Mouse (Mus musculus) embryonic facial prominence, embryonic 15.5 days (tissue): ENCODE measurements around the gene Tlk2. TPM values are rescaled to one million over a fixed set of nuclear protein-coding genes. Genes with fewer than 3 reads are reported as not detected.
A peak's percentile ranks its signal among the peaks of the same experiment; 100 is the strongest.

Experiments used
- ATAC-seq: fragments of 200-750 bp; cut with Nextera tagmentation; 2 replicates; pipeline ENCODE4 v1.8.0; 2017; ENCODE audit warnings: low read depth, moderate TSS enrichment; ENCODE audit not compliant: insufficient number of reproducible peaks, low FRiP score, low TSS enrichment
- H3K27ac ChIP-seq: fragments of 300-500 bp; sonication (generic); replicated peaks from 2 replicates; pipeline ENCODE4 v1.5.1; 2015; ENCODE audit warnings: mild to moderate bottlenecking, inconsistent platforms
- H3K27me3 ChIP-seq: fragments of 300-500 bp; sonication (generic); 2 replicates; pipeline ENCODE4 v1.6.1; 2015; ENCODE audit warnings: inconsistent platforms
- H3K36me3 ChIP-seq: fragments of 300-500 bp; sonication (generic); 2 replicates; pipeline ENCODE4 v1.6.1; 2015; ENCODE audit warnings: mild to moderate bottlenecking, inconsistent platforms
- H3K4me1 ChIP-seq: fragments of 300-500 bp; sonication (generic); 2 replicates; pipeline ENCODE4 v1.6.1; 2015; ENCODE audit warnings: inconsistent platforms
- H3K4me2 ChIP-seq: fragments of 300-500 bp; sonication (generic); replicated peaks from 2 replicates; pipeline ENCODE4 v1.6.1; 2015; ENCODE audit warnings: mild to moderate bottlenecking, inconsistent platforms
- H3K4me3 ChIP-seq: fragments of 300-500 bp; sonication (generic); replicated peaks from 2 replicates; pipeline ENCODE4 v1.5.1; 2015; ENCODE audit warnings: mild to moderate bottlenecking, inconsistent platforms
- H3K9ac ChIP-seq: fragments of 300-500 bp; sonication (generic); 2 replicates; pipeline ENCODE4 v1.6.1; 2015; ENCODE audit warnings: inconsistent platforms
- H3K9me3 ChIP-seq: fragments of 300-500 bp; sonication (generic); replicated peaks from 2 replicates; pipeline ENCODE4 v1.6.1; 2016; ENCODE audit warnings: inconsistent platforms
- WGBS: fragments of 180-500 bp; shearing (Covaris S2); methylation state at CpG from one replicate; pipeline ENCODE4 v1.1.7; 2015; 5-methylcytosine and 5-hydroxymethylcytosine counted together
- polyA plus RNA-seq: library from polyadenylated mRNA; unstranded; fragments of >200 nt; fragmentation: Nextera tagmentation; extraction: Ambion mirVana; gene quantifications from 2 replicates; pipeline ENCODE4 v1.2.1, GENCODE M21; 2015

The Tlk2 gene
- polyA plus RNA-seq, 1 experiment from 2014 or later: 19.1 TPM

DNA sequence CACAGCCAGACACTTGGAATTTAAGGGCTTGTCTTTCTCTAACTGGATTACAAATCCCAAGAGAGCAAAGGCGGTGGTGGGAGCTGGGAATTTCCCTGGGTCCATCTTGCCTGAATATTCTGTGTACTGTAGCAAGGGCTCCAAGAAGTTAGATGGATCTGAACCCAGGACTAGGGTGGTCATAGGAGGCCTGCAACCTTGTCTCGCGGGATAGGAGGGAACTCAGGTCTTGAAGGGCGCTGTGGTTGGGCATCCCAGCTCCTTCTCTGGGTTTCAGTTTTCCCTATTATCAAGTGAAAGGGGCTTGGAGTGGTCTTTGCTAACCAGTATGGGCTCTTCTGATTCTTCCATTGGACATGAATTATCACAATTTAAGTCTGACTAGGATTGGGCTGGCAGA, 137.5 kb downstream of the Tlk2 start:
- WGBS: 91% methylated on average over 4 of the region's 4 CpGs
- Histone ChIP-seq H3K4me1 (peaks cover 45% of the 10 kb centered on the region), H3K9ac (no peak overlapping the region), H3K27ac (no peak overlapping the region), H3K9me3 (no peaks in the 10 kb centered on the region), H3K4me2 (no peak overlapping the region), H3K27me3 (no peaks in the 10 kb centered on the region), H3K4me3 (no peak overlapping the region), H3K36me3 (peaks cover 8% of the 10 kb centered on the region)
- no peak for ATAC-seq

DNA sequence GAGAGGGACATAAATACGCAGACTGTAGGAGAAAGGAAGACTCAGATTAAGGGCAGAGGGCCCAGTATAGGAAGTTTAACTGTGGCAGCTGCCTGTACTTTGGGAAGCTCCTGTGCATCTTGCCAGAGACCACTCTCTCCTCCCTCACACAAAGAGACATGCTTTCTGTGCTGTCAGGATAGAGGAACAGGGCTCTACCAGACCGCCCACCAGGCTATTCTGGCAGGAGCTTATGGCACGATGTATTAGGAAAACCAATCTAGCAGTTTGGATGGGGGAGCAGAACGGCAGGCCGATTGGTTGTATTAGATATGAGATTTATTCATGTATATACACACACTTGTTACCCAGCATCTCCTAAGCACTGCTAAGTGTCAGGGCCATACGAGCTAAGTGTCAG, 139.2 kb downstream of the Tlk2 start:
- no peak overlapping the region for H3K9ac ChIP-seq
- no peak for ATAC-seq
- WGBS: 93% methylated on average over 6 of the region's 6 CpGs

DNA sequence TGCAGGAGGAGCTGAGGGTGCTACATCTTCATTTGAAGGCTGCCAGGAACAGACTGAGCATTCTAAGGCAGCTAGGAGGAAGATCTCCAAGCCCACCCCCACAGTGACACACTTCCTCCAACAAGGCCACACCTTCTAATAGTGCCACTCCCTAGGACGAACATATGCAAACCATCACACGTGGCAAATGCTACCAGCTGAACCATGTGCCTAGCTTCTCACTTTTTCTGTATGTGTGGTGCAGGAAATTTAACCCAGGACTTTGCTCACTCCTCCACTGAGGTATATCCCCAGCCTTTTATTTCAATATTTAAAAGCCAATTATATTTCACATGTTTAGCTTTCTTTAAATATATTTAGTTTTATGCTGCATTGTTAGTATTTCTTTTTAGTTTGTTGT, 142.5 kb downstream of the Tlk2 start:
- 0 out of 2 replicates have a peak, but pooled peaks cover 6% of the 10 kb centered on the region for H3K4me1 ChIP-seq
- H3K27ac ChIP-seq: no peak overlapping the region
- no peak for ATAC-seq
- H3K4me2 ChIP-seq: no peak overlapping the region
- H3K9me3 ChIP-seq: no peaks in the 10 kb centered on the region
- no peak overlapping the region for H3K4me3 ChIP-seq
- peaks cover 15% of the 10 kb centered on the region for H3K36me3 ChIP-seq
- 39% methylated on average over 2 of the region's 2 CpGs for WGBS
- H3K9ac ChIP-seq: no peak overlapping the region
- no peaks in the 10 kb centered on the region for H3K27me3 ChIP-seq

More for the DNA sequence above, 139.2 kb downstream of the Tlk2 start:
- Histone ChIP-seq H3K27me3 (no peaks in the 10 kb centered on the region), H3K4me2 (no peak overlapping the region), H3K4me3 (no peak overlapping the region), H3K27ac (no peak overlapping the region), H3K9me3 (no peaks in the 10 kb centered on the region), H3K36me3 (peaks cover 8% of the 10 kb centered on the region), H3K4me1 (peaks cover 29% of the 10 kb centered on the region)

DNA sequence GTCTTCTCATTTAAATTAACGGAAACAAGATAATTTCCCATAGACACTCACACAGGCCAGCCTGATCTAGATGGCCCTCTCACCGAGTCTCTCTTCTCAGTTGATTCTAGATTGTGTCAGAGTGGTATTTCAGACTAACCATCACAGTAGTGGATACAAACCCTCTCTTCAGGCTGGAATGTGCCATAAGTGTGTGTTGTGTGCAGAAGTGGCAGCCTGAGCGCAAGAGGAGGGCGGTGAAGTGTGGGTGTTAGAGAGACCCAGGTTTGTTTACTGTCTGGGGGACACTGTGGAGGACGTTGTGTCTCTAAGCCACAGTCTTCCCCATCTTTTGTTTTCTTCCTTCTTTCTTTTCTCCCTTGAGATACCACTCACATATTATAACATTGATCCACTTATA, 144.9 kb downstream of the Tlk2 start:
- Histone ChIP-seq H3K36me3 (peaks cover 26% of the 10 kb centered on the region), H3K4me1 (0 out of 2 replicates have a peak, but pooled peaks cover 6% of the 10 kb centered on the region), H3K9me3 (no peaks in the 10 kb centered on the region), H3K27me3 (no peaks in the 10 kb centered on the region), H3K4me2 (no peak overlapping the region), H3K27ac (no peak overlapping the region), H3K4me3 (no peak overlapping the region), H3K9ac (no peak overlapping the region)
- ATAC-seq: no peak
- WGBS: 72% methylated on average over 5 of the region's 5 CpGs

DNA sequence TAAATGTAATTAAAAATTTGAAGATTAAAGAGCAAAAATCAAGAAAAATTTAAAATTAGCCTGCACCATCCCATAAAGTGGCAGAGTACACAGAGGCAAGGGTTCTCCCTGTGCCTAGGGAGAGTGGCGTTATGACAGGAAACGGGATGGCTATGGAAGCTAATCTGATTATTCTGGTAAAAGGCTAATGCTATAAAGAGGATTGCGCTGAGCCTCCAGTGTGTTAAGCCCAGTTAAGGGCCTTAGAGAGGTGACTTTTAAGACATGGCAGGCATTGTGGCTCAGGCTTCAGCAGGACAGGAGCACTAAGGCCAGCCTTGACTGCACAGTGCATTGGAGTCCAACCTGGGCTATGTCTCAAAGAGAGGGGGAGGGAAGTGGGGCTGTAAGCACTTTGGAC, 148.5 kb downstream of the Tlk2 start:
- no peaks in the 10 kb centered on the region for H3K27me3 ChIP-seq
- ATAC-seq: no peak
- 77% methylated on average over 3 of the region's 3 CpGs for WGBS
- H3K27ac ChIP-seq: no peak overlapping the region
- H3K9ac ChIP-seq: no peak overlapping the region
- no peak overlapping the region for H3K4me3 ChIP-seq
- no peak overlapping the region for H3K4me2 ChIP-seq
- H3K4me1 ChIP-seq: peaks cover 28% of the 10 kb centered on the region
- peaks cover 22% of the 10 kb centered on the region for H3K36me3 ChIP-seq
- H3K9me3 ChIP-seq: no peaks in the 10 kb centered on the region

DNA sequence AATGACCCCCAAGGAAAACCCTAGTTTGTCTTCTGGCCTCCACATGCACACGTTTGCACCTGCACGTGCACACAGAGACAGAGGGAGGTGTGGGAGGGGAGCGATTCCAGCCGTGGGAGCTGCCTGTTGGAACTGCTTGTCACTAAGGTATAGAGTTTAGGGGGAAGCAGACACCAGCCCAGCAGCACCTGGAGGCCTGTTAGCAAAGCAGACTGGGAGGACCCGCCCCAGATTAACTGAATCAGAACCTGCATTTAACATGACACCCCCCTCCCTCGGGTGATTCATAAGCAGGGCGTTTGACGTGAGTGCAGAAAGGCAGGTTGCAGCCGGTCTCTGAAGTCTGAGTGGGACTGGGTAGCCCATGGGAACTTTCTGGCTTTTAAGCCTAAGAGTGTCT, 151.4 kb downstream of the Tlk2 start:
- Histone ChIP-seq H3K4me3 (no peak overlapping the region), H3K27me3 (no peaks in the 10 kb centered on the region), H3K36me3 (peaks cover 26% of the 10 kb centered on the region), H3K4me1 (peaks cover 37% of the 10 kb centered on the region), H3K9ac (no peak overlapping the region), H3K27ac (peak overlapping the region; percentile 22), H3K9me3 (no peaks in the 10 kb centered on the region), H3K4me2 (no peak overlapping the region)
- 0 out of 2 replicates have a peak, but pooled peaks have one; percentile 15 for ATAC-seq
- 50% methylated on average over 9 of the region's 9 CpGs for WGBS

DNA sequence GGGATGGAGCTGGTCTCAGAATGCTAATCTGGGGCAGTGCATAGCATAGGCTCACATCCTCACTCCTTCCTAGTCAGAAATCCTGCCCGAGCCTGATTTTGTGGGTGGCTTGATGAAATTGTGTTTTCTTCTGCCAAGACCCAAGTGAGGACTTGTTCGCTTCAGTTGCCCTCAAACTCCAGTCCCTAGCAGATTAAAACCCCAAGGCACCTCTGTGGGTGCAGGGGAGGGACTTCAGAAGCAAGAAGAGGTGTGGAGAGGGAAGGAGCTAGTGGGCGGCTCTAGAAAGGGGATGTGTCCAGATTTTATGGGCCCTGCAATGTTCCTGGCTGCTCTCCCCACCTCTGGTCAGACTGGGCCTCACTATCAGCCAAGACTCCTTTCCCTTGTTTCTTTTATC, 152.5 kb downstream of the Tlk2 start:
- Histone ChIP-seq H3K4me1 (peaks cover 37% of the 10 kb centered on the region), H3K27me3 (no peaks in the 10 kb centered on the region), H3K4me2 (no peak overlapping the region), H3K9ac (no peak overlapping the region), H3K36me3 (peaks cover 23% of the 10 kb centered on the region; the same call in 1 of the 2 replicates), H3K27ac (peak overlapping the region; percentile 22; the same call in 1 of the 2 replicates), H3K4me3 (no peak overlapping the region), H3K9me3 (no peaks in the 10 kb centered on the region)
- no peak for ATAC-seq
- 62% methylated on average over 3 of the region's 3 CpGs for WGBS

DNA sequence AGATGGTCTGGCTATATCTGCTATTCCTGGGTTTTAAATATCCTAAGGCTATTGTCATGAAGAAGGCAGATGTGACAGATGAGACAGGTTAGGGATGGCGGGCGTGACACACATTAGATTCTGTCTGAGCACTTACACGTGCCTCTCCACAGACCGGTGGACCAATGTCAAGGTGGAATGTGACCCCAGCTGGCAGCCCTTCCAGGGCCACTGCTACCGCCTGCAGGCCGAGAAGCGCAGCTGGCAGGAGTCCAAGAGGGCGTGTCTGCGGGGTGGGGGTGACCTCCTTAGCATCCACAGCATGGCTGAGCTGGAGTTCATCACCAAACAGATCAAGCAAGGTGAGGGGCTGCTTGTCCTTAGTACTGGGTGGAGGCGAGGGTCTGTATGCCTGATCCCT, 153.1 kb downstream of the Tlk2 start:
- H3K9ac ChIP-seq: no peak overlapping the region
- peaks cover 37% of the 10 kb centered on the region for H3K4me1 ChIP-seq
- no peaks in the 10 kb centered on the region for H3K27me3 ChIP-seq
- H3K36me3 ChIP-seq: peaks cover 27% of the 10 kb centered on the region
- peak overlapping the region; percentile 22; the same call in 1 of the 2 replicates for H3K27ac ChIP-seq
- WGBS: 30% methylated on average over 10 of the region's 10 CpGs
- H3K9me3 ChIP-seq: no peaks in the 10 kb centered on the region
- H3K4me3 ChIP-seq: no peak overlapping the region
- no peak overlapping the region for H3K4me2 ChIP-seq
- ATAC-seq: no peak

DNA sequence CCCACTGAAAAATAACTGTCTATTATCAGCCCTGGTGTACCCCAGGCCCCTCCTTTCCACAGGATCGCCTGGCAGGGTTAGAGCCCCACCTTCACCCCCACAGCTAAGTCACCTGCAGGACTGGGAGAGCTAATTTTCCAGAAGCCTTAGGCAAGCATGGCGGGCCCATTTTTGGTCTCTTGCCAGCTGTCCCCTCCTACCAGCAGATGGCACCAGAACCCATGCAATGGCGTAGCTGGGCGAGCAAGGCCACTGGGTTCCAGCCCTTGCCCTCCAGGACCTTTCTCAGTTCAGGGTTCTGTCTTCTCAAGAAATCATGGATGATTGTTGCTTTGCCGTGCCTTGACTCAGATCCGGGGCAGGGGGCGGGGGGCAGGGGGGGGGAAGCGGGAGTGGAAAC, 153.9 kb downstream of the Tlk2 start:
- H3K4me1 ChIP-seq: peaks cover 37% of the 10 kb centered on the region
- H3K9me3 ChIP-seq: no peaks in the 10 kb centered on the region
- peaks cover 31% of the 10 kb centered on the region for H3K36me3 ChIP-seq
- no peak overlapping the region for H3K27ac ChIP-seq
- ATAC-seq: no peak
- H3K4me2 ChIP-seq: no peak overlapping the region
- H3K4me3 ChIP-seq: no peak overlapping the region
- no peaks in the 10 kb centered on the region for H3K27me3 ChIP-seq
- H3K9ac ChIP-seq: no peak overlapping the region
- 59% methylated on average over 8 of the region's 8 CpGs for WGBS

Other genes starting within 250 kb of the Tlk2 start
- gene Efcab3, start 115.2 kb upstream of the Tlk2 start, polyA plus RNA-seq: not detected in 2 replicates
- 35.1 and 38.2 TPM in 2 replicates for gene Mettl2, start 52.4 kb upstream of the Tlk2 start, polyA plus RNA-seq
- not detected in 2 replicates for gene Gm10842, start 31.9 kb upstream of the Tlk2 start, polyA plus RNA-seq
- 34.5 and 35.7 TPM in 2 replicates for gene Mrc2, start 113.8 kb downstream of the Tlk2 start, polyA plus RNA-seq